Mouse (Mus musculus) bone marrow, adult 2 months (tissue): ENCODE data around the gene Lmo7. TPM values are rescaled to one million over a fixed set of nuclear protein-coding genes. Genes with fewer than 3 reads are reported as not detected.

Source experiments
- H3K27ac ChIP-seq: fragments of 200-500 bp; 2 replicates; pipeline ENCODE4 v1.5.1; 2012; ENCODE audit warnings: low read depth, mild to moderate bottlenecking, control low read depth, inconsistent platforms, low read length; ENCODE audit not compliant: control insufficient read depth, poor library complexity, insufficient read depth
- H3K4me1 ChIP-seq: fragments of 200-500 bp; 2 replicates; pipeline ENCODE4 v1.6.1; 2011; ENCODE audit warnings: low read length; ENCODE audit not compliant: control insufficient read depth, insufficient read depth
- H3K4me3 ChIP-seq: fragments of 200-500 bp; replicated peaks from 2 replicates; pipeline ENCODE3; 2011; ENCODE audit warnings: mild to moderate bottlenecking, low read depth, low read length, control low read depth; ENCODE audit not compliant: control insufficient read depth
- CTCF ChIP-seq: fragments of 200-500 bp; IDR thresholded peaks from 2 replicates; pipeline ENCODE4 v1.5.1; 2011; ENCODE audit warnings: low read length, control low read depth; ENCODE audit not compliant: control insufficient read depth, insufficient read depth
- POLR2A ChIP-seq: fragments of 200-500 bp; IDR thresholded peaks from 2 replicates; pipeline ENCODE4 v1.6.1; 2011; ENCODE audit warnings: low read depth, mild to moderate bottlenecking, control low read depth, low read length, borderline replicate concordance; ENCODE audit not compliant: control insufficient read depth
- WGBS: fragments of 180-500 bp; shearing (Covaris S2); methylation state at CpG from one replicate; pipeline ENCODE4 v1.1.7; 2018; 5-methylcytosine and 5-hydroxymethylcytosine counted together
- polyA plus RNA-seq: library from polyadenylated mRNA; stranded (reverse); fragments of >200 nt; gene quantifications from 2 replicates; pipeline ENCODE4 v1.2.4, GENCODE M21; 2011; ENCODE audit warnings: low replicate concordance; ENCODE audit not compliant: missing spikeins, insufficient read depth, insufficient read length

Lmo7 gene
- polyA plus RNA-seq, 1 experiment = 5.1 TPM

- TF ChIP-seq CTCF (no peak), POLR2A (no peak)
- no peak overlapping the region for H3K4me3 ChIP-seq
- H3K27ac ChIP-seq = no peak overlapping the region
- H3K4me1 ChIP-seq = no peaks in the 10 kb centered on the region
- WGBS = 64% methylated on average over 3 of the region's 3 CpGs
Observed at GRCm38 (mm10) chr14:101763762-101764295, 34.1 kb downstream of the Lmo7 start.

- 79% methylated on average over 5 of the region's 5 CpGs for WGBS
- Histone ChIP-seq H3K27ac (no peak overlapping the region), H3K4me1 (no peaks in the 10 kb centered on the region), H3K4me3 (no peak overlapping the region)
- TF ChIP-seq POLR2A (no peak), CTCF (no peak)
Observed at GRCm38 (mm10) chr14:101771336-101771735, 41.6 kb downstream of the Lmo7 start.

DNA sequence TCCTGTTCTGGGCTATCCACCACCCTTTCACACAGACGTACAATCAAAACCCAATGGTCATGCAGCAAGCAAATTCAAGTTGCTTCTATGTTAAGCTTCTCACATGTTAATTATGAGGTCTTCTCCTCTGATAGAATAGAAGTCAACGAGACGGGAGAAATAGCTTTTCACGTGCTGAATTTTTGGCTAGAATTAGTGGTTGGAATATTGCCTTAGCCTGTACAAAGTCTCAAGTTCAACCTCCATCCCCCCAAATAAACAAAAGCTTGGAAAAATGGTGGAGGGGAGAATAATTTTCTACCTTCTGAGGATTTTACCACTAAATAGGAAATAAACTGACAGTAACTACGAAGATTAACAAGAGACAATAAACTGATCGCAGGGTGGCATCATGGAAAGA lies 42.0 kb downstream of the Lmo7 start:
- Histone ChIP-seq H3K4me1 (no peaks in the 10 kb centered on the region), H3K27ac (no peak overlapping the region), H3K4me3 (no peak overlapping the region)
- WGBS = 85% methylated on average over 6 of the region's 6 CpGs
- no peak for TF ChIP-seq CTCF
- no peak for TF ChIP-seq POLR2A

- 35% methylated on average over 4 of the region's 4 CpGs for WGBS
Observed at GRCm38 (mm10) chr14:101774631-101775030, 44.9 kb downstream of the Lmo7 start.

GRCm38 (mm10) chr14:101776296-101777128 lies 46.8 kb downstream of the Lmo7 start:
- TF ChIP-seq POLR2A (no peak), CTCF (no peak)
- 63% methylated on average over 4 of the region's 4 CpGs for WGBS
- H3K4me1 ChIP-seq = no peaks in the 10 kb centered on the region
- no peak overlapping the region for H3K27ac ChIP-seq
- H3K4me3 ChIP-seq = no peak overlapping the region

More at GRCm38 (mm10) chr14:101774631-101775030, 44.9 kb downstream of the Lmo7 start:
- Histone ChIP-seq H3K27ac (no peak overlapping the region), H3K4me1 (no peaks in the 10 kb centered on the region), H3K4me3 (no peak overlapping the region)
- TF ChIP-seq CTCF (peak; percentile 33; the same call in 1 of the 2 replicates), POLR2A (no peak)

DNA sequence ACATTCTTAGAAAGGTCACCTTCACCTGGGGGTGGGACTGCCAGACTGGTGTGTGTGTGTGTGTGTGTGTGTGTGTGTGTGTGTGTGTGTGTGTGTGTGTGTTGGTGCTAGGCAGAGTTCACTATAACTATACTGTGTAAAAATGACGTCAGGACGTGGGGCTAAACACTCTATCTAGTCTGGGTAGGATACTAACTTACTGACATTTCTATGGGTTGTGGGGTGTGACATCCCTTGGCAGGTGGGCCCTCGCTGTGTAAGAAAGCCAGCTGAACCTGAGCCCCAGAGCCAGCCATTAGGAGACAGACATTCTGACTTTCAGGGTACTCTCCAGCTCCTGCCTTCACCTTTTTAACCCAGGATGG lies 47.4 kb downstream of the Lmo7 start:
- no peak overlapping the region for H3K27ac ChIP-seq
- WGBS = 81% methylated on average over 3 of the region's 3 CpGs
- no peaks in the 10 kb centered on the region for H3K4me1 ChIP-seq
- H3K4me3 ChIP-seq = no peak overlapping the region
- TF ChIP-seq CTCF (no peak), POLR2A (no peak)

DNA sequence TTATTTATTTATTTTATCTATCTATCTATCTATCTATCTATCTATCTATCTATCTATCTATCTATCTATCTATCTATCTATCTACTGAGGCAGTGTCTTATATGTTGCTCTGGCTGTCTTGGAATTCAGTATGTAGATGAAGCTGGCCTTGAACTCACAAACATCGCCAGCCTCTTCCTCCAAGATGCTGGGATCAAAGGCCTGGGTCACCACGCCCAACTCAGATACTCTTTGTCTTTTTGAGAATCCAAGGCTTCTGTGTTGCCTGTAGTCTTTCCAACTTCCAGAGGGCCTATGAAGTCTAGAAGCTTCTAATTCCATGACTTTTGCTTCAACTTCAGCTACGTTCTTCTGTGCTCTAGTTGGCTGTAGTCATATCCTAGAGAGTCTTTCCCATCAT lies 48.7 kb downstream of the Lmo7 start:
- H3K27ac ChIP-seq = no peak overlapping the region
- TF ChIP-seq CTCF = no peak
- TF ChIP-seq POLR2A = no peak
- H3K4me3 ChIP-seq = no peak overlapping the region
- no peaks in the 10 kb centered on the region for H3K4me1 ChIP-seq
- WGBS = 84% methylated on average over 3 of the region's 3 CpGs

- WGBS = 84% methylated on average over 10 of the region's 10 CpGs
- Histone ChIP-seq H3K4me1 (no peaks in the 10 kb centered on the region), H3K4me3 (no peak overlapping the region), H3K27ac (no peak overlapping the region; the same call in 1 of the 2 replicates)
- TF ChIP-seq POLR2A (no peak), CTCF (no peak)
Observed at GRCm38 (mm10) chr14:101780016-101780415, 50.3 kb downstream of the Lmo7 start.

DNA sequence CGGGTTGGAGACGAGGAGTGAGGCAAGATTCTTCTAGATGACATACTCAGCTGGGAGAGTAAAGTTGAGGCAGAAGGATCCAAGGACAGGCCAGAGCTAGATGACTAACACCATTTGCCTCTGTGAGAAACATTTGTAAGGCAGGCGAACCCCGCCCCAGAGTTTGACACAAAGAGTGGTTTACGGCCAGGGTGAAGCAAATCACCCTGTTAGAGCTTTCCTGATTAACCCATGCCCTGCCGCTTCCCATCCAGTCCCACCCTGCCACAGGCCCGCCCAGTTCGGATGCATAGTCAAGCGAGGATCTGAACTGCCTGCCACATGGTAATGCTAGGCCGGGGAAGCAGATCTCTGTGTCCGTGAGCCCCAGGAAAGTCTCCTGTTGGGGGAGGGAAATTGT lies 51.5 kb downstream of the Lmo7 start:
- no peak overlapping the region for H3K27ac ChIP-seq
- TF ChIP-seq POLR2A (no peak), CTCF (no peak)
- no peak overlapping the region for H3K4me3 ChIP-seq
- no peaks in the 10 kb centered on the region for H3K4me1 ChIP-seq
- 80% methylated on average over 11 of the region's 11 CpGs for WGBS
